Mouse (Mus musculus) MEL (cell line): Measurements from ENCODE around the gene Rhd. TPM values are rescaled to one million over a fixed set of nuclear protein-coding genes. Genes with fewer than 3 reads are reported as not detected.

Experiments
- DNase-seq: peaks from one replicate; pipeline ENCODE4 v3.0.0; 2011; ENCODE audit warnings: low read depth, low spot score
- H3K27ac ChIP-seq: 2 replicates; pipeline ENCODE4 v1.5.1; 2012; ENCODE audit warnings: low read depth, mild to moderate bottlenecking, control low read depth, low read length, moderate library complexity; ENCODE audit not compliant: control insufficient read depth
- H3K27me3 ChIP-seq, 2 experiments: fragments of 150-350 bp in 1 of 2; sonication (generic) in 1 of 2; 2 replicates each; pipeline ENCODE4 v1.6.1; 2012; ENCODE audit warnings: low read length in 2 of 2, mild to moderate bottlenecking in 2 of 2, improper control_type of control experiment in 1 of 2, moderate library complexity in 1 of 2; ENCODE audit not compliant: insufficient read depth in 2 of 2, control insufficient read depth in 1 of 2
- H3K36me3 ChIP-seq, 2 experiments: 2 replicates each; pipeline ENCODE4 v1.6.1; 2012 to 2014; ENCODE audit warnings: low read length in 2 of 2, improper control_type of control experiment in 1 of 2, inconsistent platforms in 1 of 2, mild to moderate bottlenecking in 1 of 2; ENCODE audit not compliant: insufficient read depth in 2 of 2, control insufficient read depth in 1 of 2
- H3K4me1 ChIP-seq, 2 experiments: fragments of 150-350 bp in 1 of 2; sonication (generic) in 1 of 2; 2 replicates each; pipeline ENCODE4 v1.6.1; 2012; ENCODE audit warnings: low read length in 2 of 2, improper control_type of control experiment in 1 of 2, mild to moderate bottlenecking in 1 of 2; ENCODE audit not compliant: insufficient read depth in 2 of 2, control insufficient read depth in 1 of 2
- H3K4me3 ChIP-seq, 2 experiments: fragments of 150-350 bp in 1 of 2; sonication (generic) in 1 of 2; 2 replicates each; pipeline ENCODE4 v1.5.1; 2012; ENCODE audit warnings: low read depth in 2 of 2, low read length in 2 of 2, mild to moderate bottlenecking in 2 of 2, moderate library complexity in 2 of 2, control low read depth in 1 of 2, improper control_type of control experiment in 1 of 2; ENCODE audit not compliant: control insufficient read depth in 1 of 2, insufficient read depth in 1 of 2
- H3K79me2 ChIP-seq: 2 replicates; pipeline ENCODE4 v1.6.1; 2012; ENCODE audit warnings: mild to moderate bottlenecking, low read length, moderate library complexity; ENCODE audit not compliant: control insufficient read depth, poor library complexity, insufficient read depth
- H3K9ac ChIP-seq: 2 replicates; pipeline ENCODE4 v1.6.1; 2012; ENCODE audit warnings: low read depth, mild to moderate bottlenecking, control low read depth, low read length, moderate library complexity; ENCODE audit not compliant: control insufficient read depth, poor library complexity, severe bottlenecking
- H3K9me3 ChIP-seq: fragments of 150-350 bp; sonication (generic); replicated peaks from 2 replicates; pipeline ENCODE4 v1.6.1; 2012; ENCODE audit warnings: mild to moderate bottlenecking, low read length, improper control_type of control experiment, moderate library complexity; ENCODE audit not compliant: insufficient read depth
- BHLHE40 ChIP-seq: IDR thresholded peaks from 2 replicates; pipeline ENCODE4 v1.6.1; 2012; ENCODE audit warnings: low read depth, mild to moderate bottlenecking, inconsistent platforms, low read length, improper control_type of control experiment, borderline replicate concordance
- CHD2 ChIP-seq: IDR thresholded peaks from 2 replicates; pipeline ENCODE4 v1.6.1; 2011; ENCODE audit warnings: low read length, improper control_type of control experiment
- CTCF ChIP-seq, 3 experiments: IDR thresholded peaks in 2 of 3; conservative IDR thresholded peaks in 1 of 3; 2 replicates each; pipeline ENCODE4 v1.5.1; 2011 to 2012; ENCODE audit warnings: low read length in 3 of 3, low read depth in 2 of 3, mild to moderate bottlenecking in 2 of 3, improper control_type of control experiment in 1 of 3, inconsistent platforms in 1 of 3, mixed read lengths in 1 of 3, moderate library complexity in 1 of 3; ENCODE audit not compliant: control insufficient read depth in 1 of 3, insufficient read depth in 1 of 3, poor library complexity in 1 of 3, severe bottlenecking in 1 of 3
- E2F4 ChIP-seq: IDR thresholded peaks from 2 replicates; pipeline ENCODE4 v1.6.1; 2011; ENCODE audit warnings: low read depth, low read length, improper control_type of control experiment, borderline replicate concordance
- ELF1 ChIP-seq: IDR thresholded peaks from 2 replicates; pipeline ENCODE4 v1.6.1; 2014; ENCODE audit warnings: low read depth, mild to moderate bottlenecking, inconsistent platforms, low read length, improper control_type of control experiment, moderate library complexity
- EP300 ChIP-seq, 2 experiments: IDR thresholded peaks; 2 replicates each; pipeline ENCODE4 v1.6.1; 2011; ENCODE audit warnings: improper control_type of control experiment in 2 of 2, low read length in 2 of 2, low read depth in 1 of 2, mild to moderate bottlenecking in 1 of 2
- ETS1 ChIP-seq: IDR thresholded peaks from 2 replicates; pipeline ENCODE4 v1.6.1; 2012; ENCODE audit warnings: low read depth, mild to moderate bottlenecking, inconsistent platforms, low read length, improper control_type of control experiment, moderate library complexity
- GABPA ChIP-seq: IDR thresholded peaks from 2 replicates; pipeline ENCODE4 v1.6.1; 2012; ENCODE audit warnings: low read depth, mild to moderate bottlenecking, inconsistent platforms, low read length, improper control_type of control experiment, moderate library complexity
- HCFC1 ChIP-seq: IDR thresholded peaks from 2 replicates; pipeline ENCODE4 v1.6.1; 2012; ENCODE audit warnings: low read depth, mild to moderate bottlenecking, inconsistent platforms, low read length, improper control_type of control experiment, moderate library complexity
- MAX ChIP-seq: IDR thresholded peaks from 2 replicates; pipeline ENCODE4 v1.6.1; 2011; ENCODE audit warnings: low read length, improper control_type of control experiment
- MAZ ChIP-seq: IDR thresholded peaks from 2 replicates; pipeline ENCODE4 v1.6.1; 2012; ENCODE audit warnings: low read depth, mild to moderate bottlenecking, inconsistent platforms, low read length, improper control_type of control experiment
- MXI1 ChIP-seq: IDR thresholded peaks from 2 replicates; pipeline ENCODE4 v1.6.1; 2011; ENCODE audit warnings: mild to moderate bottlenecking, low read depth, low read length, improper control_type of control experiment
- MYC ChIP-seq: IDR thresholded peaks from 2 replicates; pipeline ENCODE4 v1.6.1; 2011; ENCODE audit warnings: low read depth, mild to moderate bottlenecking, low read length, improper control_type of control experiment, moderate library complexity
- NELFE ChIP-seq: IDR thresholded peaks from 2 replicates; pipeline ENCODE4 v1.6.1; 2011; ENCODE audit warnings: low read depth, low read length, improper control_type of control experiment
- NRF1 ChIP-seq: IDR thresholded peaks from 2 replicates; pipeline ENCODE4 v1.6.1; 2014; ENCODE audit warnings: low read depth, mild to moderate bottlenecking, inconsistent platforms, low read length, improper control_type of control experiment, moderate library complexity; ENCODE audit not compliant: poor library complexity, insufficient read depth, severe bottlenecking
- POLR2A ChIP-seq, 2 experiments: IDR thresholded peaks; 2 replicates each; pipeline ENCODE4 v1.6.1; 2011 to 2012; ENCODE audit warnings: low read length in 2 of 2, mild to moderate bottlenecking in 2 of 2, control low read depth in 1 of 2, improper control_type of control experiment in 1 of 2, low read depth in 1 of 2, moderate library complexity in 1 of 2; ENCODE audit not compliant: control insufficient read depth in 1 of 2, insufficient read depth in 1 of 2, poor library complexity in 1 of 2
- POLR2AphosphoS2 ChIP-seq: IDR thresholded peaks from 2 replicates; pipeline ENCODE4 v1.6.1; 2011; ENCODE audit warnings: low read length, improper control_type of control experiment
- POLR2AphosphoS5 ChIP-seq: IDR thresholded peaks from 2 replicates; pipeline ENCODE4 v1.6.1; 2012; ENCODE audit warnings: low read depth, borderline replicate concordance, mild to moderate bottlenecking, inconsistent platforms, low read length, moderate library complexity, mixed read lengths
- SIN3A ChIP-seq: IDR thresholded peaks from 2 replicates; pipeline ENCODE4 v1.6.1; 2012; ENCODE audit warnings: low read length, improper control_type of control experiment, inconsistent platforms
- SMC3 ChIP-seq: IDR thresholded peaks from 2 replicates; pipeline ENCODE4 v1.6.1; 2011; ENCODE audit warnings: low read depth, low read length, improper control_type of control experiment
- TBP ChIP-seq: IDR thresholded peaks from 2 replicates; pipeline ENCODE4 v1.8.0; 2011; ENCODE audit warnings: low read depth, low read length, improper control_type of control experiment
- TCF12 ChIP-seq: IDR thresholded peaks from 2 replicates; pipeline ENCODE4 v1.6.1; 2014; ENCODE audit warnings: low read depth, mild to moderate bottlenecking, inconsistent platforms, low read length, improper control_type of control experiment, moderate library complexity
- UBTF ChIP-seq: IDR thresholded peaks from 2 replicates; pipeline ENCODE4 v1.6.1; 2012; ENCODE audit warnings: low read depth, mild to moderate bottlenecking, inconsistent platforms, low read length, improper control_type of control experiment, moderate library complexity, borderline replicate concordance; ENCODE audit not compliant: insufficient read depth
- USF1 ChIP-seq: IDR thresholded peaks from 2 replicates; pipeline ENCODE4 v1.6.1; 2014; ENCODE audit warnings: low read depth, mild to moderate bottlenecking, inconsistent platforms, low read length, improper control_type of control experiment, moderate library complexity
- ZMIZ1 ChIP-seq: IDR thresholded peaks from 2 replicates; pipeline ENCODE4 v1.6.1; 2012; ENCODE audit warnings: low read depth, mild to moderate bottlenecking, inconsistent platforms, low read length, improper control_type of control experiment, moderate library complexity
- polyA plus RNA-seq, 2 experiments: library from polyadenylated mRNA; stranded (reverse) in 1 of 2; unstranded in 1 of 2; fragments of >175 nt in 1 of 2; fragments of >200 nt in 1 of 2; gene quantifications; 2 replicates each; pipeline versions ENCODE4 v1.2.1 to v1.2.4; 2012; ENCODE audit warnings: low replicate concordance in 2 of 2, low read depth in 1 of 2; ENCODE audit not compliant: insufficient read length in 2 of 2, insufficient read depth in 1 of 2, missing spikeins in 1 of 2
- total RNA-seq: library from RNA; depleted of rRNA; stranded (reverse); fragments of 300-350 nt; gene quantifications from 2 replicates; pipeline ENCODE4 v1.2.3, GENCODE M21; 2012

Gene Rhd
- total and polyA plus RNA-seq, 3 experiments = 49.9 to 176 TPM; not detected in 1

DNA sequence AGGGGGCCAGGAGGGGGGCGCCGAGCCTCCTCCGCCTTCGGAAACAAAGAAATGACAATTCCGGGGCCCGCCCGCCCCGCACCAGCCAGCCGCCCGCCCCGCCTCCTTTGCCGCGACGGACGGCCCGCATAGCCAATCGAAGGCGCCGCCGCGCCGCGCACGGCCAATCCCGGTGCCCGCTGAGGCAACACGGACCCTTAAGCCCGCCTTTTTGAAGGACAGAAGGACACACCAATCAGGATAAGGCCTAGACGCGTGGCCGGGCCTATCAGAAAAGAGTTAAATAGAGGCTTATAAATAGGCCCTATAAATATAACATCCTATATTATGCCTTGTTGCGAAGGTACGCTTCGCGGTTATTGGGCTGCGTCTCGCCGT, 11.1 kb upstream of the Rhd start, which contains the start of gene Maco1 (continued):
- peak; percentile 64; the same call in 1 of the 2 replicates for TF ChIP-seq HCFC1

DNA sequence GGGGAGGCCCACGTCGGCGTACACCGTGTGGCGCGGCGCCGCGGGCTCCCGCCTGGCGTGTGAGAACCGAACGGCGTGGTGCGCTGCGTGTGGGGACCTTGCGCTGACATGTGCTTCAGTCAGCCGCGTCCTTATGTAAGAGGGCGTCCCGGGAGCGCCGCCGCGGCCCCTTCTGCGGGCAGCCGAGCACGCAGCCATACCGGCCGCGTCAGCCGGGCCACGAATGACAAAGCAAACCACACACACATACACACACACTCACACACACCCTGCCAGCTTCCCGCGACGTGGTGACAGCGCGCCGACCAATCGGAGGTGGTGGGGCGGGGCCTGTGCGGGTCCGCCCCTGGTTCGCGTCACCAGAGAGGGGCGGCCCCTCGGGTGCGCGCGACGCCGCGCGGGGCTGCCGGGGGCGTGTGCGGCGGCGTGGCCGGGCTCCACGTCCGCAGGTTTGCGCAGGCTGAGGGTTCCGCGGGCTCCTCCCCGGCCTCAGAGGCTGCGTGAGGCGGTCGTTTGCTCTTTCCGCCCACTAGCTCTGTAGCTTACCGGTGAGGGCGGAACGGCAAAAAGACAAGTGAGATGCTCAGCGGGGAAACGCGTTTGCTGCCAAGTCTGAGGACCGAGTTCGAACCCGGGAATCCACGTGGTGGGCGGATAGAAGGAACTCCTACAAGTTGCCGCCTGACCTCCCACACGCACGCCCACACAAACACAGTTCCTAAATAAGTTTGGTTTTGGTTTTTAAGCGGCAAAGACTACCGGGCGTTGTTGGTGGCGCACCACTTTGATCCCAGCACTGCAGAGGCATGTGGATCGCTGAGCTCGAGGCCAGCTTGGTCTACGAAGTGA, 10.5 kb upstream of the Rhd start:
- DNase-seq = peak; percentile 94
- TF ChIP-seq POLR2AphosphoS2 (peak; percentile 13; the same call in 1 of the 2 replicates), MXI1 (peak; percentile 96), POLR2A (IDR thresholded peaks at IDR 0.05; ENCODE audit: control insufficient read depth in 1 of 2, insufficient read depth in 1 of 2, low read depth in 1 of 2, low read length in 2 of 2, poor library complexity in 1 of 2) (peak; percentile 81 to 82), TBP (peak; percentile 48; the same call in 1 of the 2 replicates), MAX (peak; percentile 96), NRF1 (peak; percentile 75), MYC (peak; percentile 88), BHLHE40 (no peak), HCFC1 (peak; percentile 24; the same call in 1 of the 2 replicates), UBTF (no peak), ETS1 (peak; percentile 62; the same call in 1 of the 2 replicates), MAZ (0 out of 2 replicates have a peak, but pooled peaks have one; percentile 54), E2F4 (no peak; the same call in 1 of the 2 replicates), SIN3A (peak; percentile 78; the same call in 1 of the 2 replicates), NELFE (peak; percentile 78), ZMIZ1 (peak; percentile 8; the same call in 1 of the 2 replicates), CHD2 (no peak), ELF1 (no peak), POLR2AphosphoS5 (no peak), CTCF (IDR thresholded peaks at IDR 0.05 in 2 of 3, conservative IDR thresholded peaks at IDR 0.05 in 1 of 3; ENCODE audit: control insufficient read depth in 1 of 3, insufficient read depth in 1 of 3, low read depth in 2 of 3, low read length in 3 of 3, poor library complexity in 1 of 3, severe bottlenecking in 1 of 3) (no peak), EP300 (IDR thresholded peaks at IDR 0.05; ENCODE audit: low read depth in 1 of 2, low read length in 2 of 2) (peak in 1 of 2 experiments; percentile 17; a peak in 2 of 4 replicates), USF1 (peak; percentile 66; the same call in 1 of the 2 replicates), TCF12 (peak; percentile 21; the same call in 1 of the 2 replicates), GABPA (no peak), SMC3 (no peak)
- H3K4me1 ChIP-seq = peaks cover 3 to 30% of the 10 kb centered on the region in 2 experiments; a peak in 3 of 4 replicates

More for the DNA sequence above, 10.5 kb upstream of the Rhd start:
- Histone ChIP-seq H3K27me3 (no peaks in the 10 kb centered on the region), H3K9ac (peak overlapping the region; percentile 87), H3K27ac (peak overlapping the region; percentile 84), H3K79me2 (peaks cover 34% of the 10 kb centered on the region), H3K9me3 (no peaks in the 10 kb centered on the region), H3K4me3 (peak overlapping the region; percentile 64 to 75), H3K36me3 (peaks cover 0 to 19% of the 10 kb centered on the region in 2 experiments; a peak in 2 of 4 replicates)
